24 mouse cellular contexts compared by ENCODE assay signal in the genomic region with DNA sequence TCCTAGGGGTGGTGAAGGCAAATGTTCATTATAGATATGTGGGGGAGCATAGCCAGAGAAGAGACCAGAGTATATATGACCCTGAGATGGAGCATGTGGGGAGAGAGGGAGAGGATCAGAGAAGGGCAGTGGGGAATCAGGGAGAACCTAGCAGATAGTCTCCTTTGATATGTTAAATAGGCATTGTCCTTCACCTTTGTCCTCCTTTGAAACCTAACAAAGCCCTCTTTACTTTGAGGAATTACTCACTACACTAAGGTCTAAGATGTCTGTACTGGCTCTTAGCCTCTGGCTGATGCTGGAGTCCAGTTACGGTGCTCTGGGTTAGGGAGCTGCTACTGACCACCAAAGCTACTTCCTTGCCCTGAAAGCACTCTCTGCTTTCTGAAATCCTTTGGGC.
DNase-seq lines count a peak whose midpoint lies in the region; ATAC-seq lines count a peak whose summit lies in the region.
"Had no signal": no experiment of that assay in that cellular context is flagged by ENCODE, and none has a peak within 500 bp of the region (broad histone marks: within the 10 kb centered on the region; RNA-seq: fewer than 3 reads in every experiment).

No protein-coding gene starts in this region.

- no peak overlapping the region for H3K4me2 ChIP-seq in hindbrain, embryonic 11.5 days (replicated peaks; ENCODE audit: low read depth, low read length)
- no peak overlapping the region for H3K4me2 ChIP-seq in hindbrain, embryonic 12.5 days (replicated peaks)
- H3K4me2 ChIP-seq in forebrain, embryonic 11.5 days (ENCODE audit: low read depth, low read length, severe bottlenecking) = no peak overlapping the region
- H3K4me2 ChIP-seq: embryonic facial prominence, embryonic 12.5 days; embryonic facial prominence, embryonic 15.5 days; forebrain, embryonic 12.5 days; forebrain, embryonic 15.5 days; heart, embryonic 11.5 days; hindbrain, embryonic 14.5 days had no signal

- intact Hi-C loops in left cerebral cortex, postnatal 14 days (cut with DNase I) = no loop called here

- no peak for DNase-seq in hindbrain, embryonic 11.5 days (ENCODE audit: low spot score)
- DNase-seq in ES-CJ7 (ENCODE audit: low read depth, low spot score) (peak; percentile 90), R1 (ENCODE audit: low read depth, low spot score) (peak; percentile 81)
- no peak for DNase-seq in left cerebral cortex, postnatal 14 days (ENCODE audit: low spot score in 2 of 2)
- no peak for DNase-seq in forebrain, embryonic 11.5 days (ENCODE audit: low spot score)
- DNase-seq: adrenal gland, adult 2 months; adrenal gland, postnatal 14 days; cerebellum, adult 11 months; cerebellum, adult 2 months; cerebellum, adult 9-11 months; cerebellum, postnatal 36 days; gastrocnemius, postnatal 25 days; kidney, adult 18-20 months had no signal

- 0 out of 2 replicates have a peak, but pooled peaks have one; percentile 17 for ATAC-seq in hindbrain, embryonic 11.5 days (ENCODE audit: low FRiP score)
- ATAC-seq in hindbrain, embryonic 12.5 days (ENCODE audit: low FRiP score) = no peak
- ATAC-seq in forebrain, embryonic 11.5 days (replicated peaks; ENCODE audit: low FRiP score) = no peak
- ATAC-seq: CD4-positive, CD25-positive, alpha-beta regulatory T cell, adult 4 months; forebrain, embryonic 15.5 days; hindbrain, postnatal 0 days; inflammation-experienced regulatory T-cells, adult 6 months; intestine, embryonic 16.5 days had no signal

- H3K27me3 ChIP-seq in hindbrain, embryonic 11.5 days (ENCODE audit: control insufficient read depth, insufficient read depth, low read length) = no peaks in the 10 kb centered on the region
- no peaks in the 10 kb centered on the region for H3K27me3 ChIP-seq in hindbrain, embryonic 12.5 days
- H3K27me3 ChIP-seq in forebrain, embryonic 11.5 days (ENCODE audit: control insufficient read depth, insufficient read depth, low read length) = no peaks in the 10 kb centered on the region
- H3K27me3 ChIP-seq: embryonic facial prominence, embryonic 12.5 days; embryonic facial prominence, embryonic 15.5 days; forebrain, embryonic 12.5 days; forebrain, embryonic 15.5 days had no signal

- H3K27ac ChIP-seq in hindbrain, embryonic 11.5 days (ENCODE audit: low read depth, low read length) = no peak overlapping the region
- no peak overlapping the region for H3K27ac ChIP-seq in hindbrain, embryonic 12.5 days
- H3K27ac ChIP-seq in forebrain, embryonic 11.5 days (ENCODE audit: low read depth, low read length) = no peak overlapping the region
- H3K27ac ChIP-seq: embryonic facial prominence, embryonic 12.5 days; embryonic facial prominence, embryonic 15.5 days; forebrain, embryonic 12.5 days; forebrain, embryonic 15.5 days; hindbrain, embryonic 14.5 days; hindbrain, postnatal 0 days had no signal

- H3K4me3 ChIP-seq in hindbrain, embryonic 11.5 days (ENCODE audit: low read depth, low read length) = no peak overlapping the region
- H3K4me3 ChIP-seq in hindbrain, embryonic 12.5 days = no peak overlapping the region
- H3K4me3 ChIP-seq in forebrain, embryonic 11.5 days (ENCODE audit: low read depth, low read length) = no peak overlapping the region
- H3K4me3 ChIP-seq: embryonic facial prominence, embryonic 12.5 days; embryonic facial prominence, embryonic 15.5 days; forebrain, embryonic 12.5 days; forebrain, embryonic 15.5 days had no signal

- no peak overlapping the region for H3K9ac ChIP-seq in hindbrain, embryonic 11.5 days (ENCODE audit: low read depth, low read length)
- no peak overlapping the region for H3K9ac ChIP-seq in hindbrain, embryonic 12.5 days
- no peak overlapping the region for H3K9ac ChIP-seq in forebrain, embryonic 11.5 days (ENCODE audit: low read length)
- H3K9ac ChIP-seq: embryonic facial prominence, embryonic 12.5 days; embryonic facial prominence, embryonic 15.5 days; forebrain, embryonic 12.5 days; forebrain, embryonic 15.5 days; hindbrain, embryonic 14.5 days had no signal

- WGBS in hindbrain, embryonic 11.5 days = 27% methylated on average over 1 of the region's 1 CpGs
- WGBS in hindbrain, embryonic 12.5 days = 7% methylated on average over 1 of the region's 1 CpGs
- 10% methylated on average over 1 of the region's 1 CpGs for WGBS in forebrain, embryonic 11.5 days

- H3K4me1 ChIP-seq in hindbrain, embryonic 11.5 days (replicated peaks; ENCODE audit: control insufficient read depth, insufficient read depth, low read length) = no peaks in the 10 kb centered on the region
- no peaks in the 10 kb centered on the region for H3K4me1 ChIP-seq in hindbrain, embryonic 12.5 days
- no peaks in the 10 kb centered on the region; the same call in 1 of the 2 replicates for H3K4me1 ChIP-seq in forebrain, embryonic 11.5 days (replicated peaks; ENCODE audit: control insufficient read depth, insufficient read depth, low read length)
- H3K4me1 ChIP-seq: embryonic facial prominence, embryonic 12.5 days; embryonic facial prominence, embryonic 15.5 days; forebrain, embryonic 15.5 days had no signal

- no peaks in the 10 kb centered on the region for H3K9me3 ChIP-seq in hindbrain, embryonic 11.5 days (ENCODE audit: control insufficient read depth, low read length)
- H3K9me3 ChIP-seq in hindbrain, embryonic 12.5 days (replicated peaks) = no peaks in the 10 kb centered on the region
- H3K9me3 ChIP-seq in forebrain, embryonic 11.5 days (ENCODE audit: control insufficient read depth, low read length) = no peaks in the 10 kb centered on the region
- H3K9me3 ChIP-seq: embryonic facial prominence, embryonic 12.5 days; embryonic facial prominence, embryonic 15.5 days; forebrain, embryonic 12.5 days; forebrain, embryonic 15.5 days had no signal

- no peaks in the 10 kb centered on the region for H3K36me3 ChIP-seq in hindbrain, embryonic 11.5 days (ENCODE audit: control insufficient read depth, insufficient read depth, low read length)
- no peaks in the 10 kb centered on the region for H3K36me3 ChIP-seq in hindbrain, embryonic 12.5 days
- H3K36me3 ChIP-seq in forebrain, embryonic 11.5 days (ENCODE audit: control insufficient read depth, insufficient read depth, low read length) = no peaks in the 10 kb centered on the region
- H3K36me3 ChIP-seq: embryonic facial prominence, embryonic 12.5 days; embryonic facial prominence, embryonic 15.5 days; forebrain, embryonic 12.5 days; forebrain, embryonic 15.5 days had no signal

Comparison
In these comparisons a context has a peak if more than half of its experiments do, and no peak if none do; other contexts are left out.
1. DNase-seq: peak in ES-CJ7 (single experiment) and R1 (single experiment); none in hindbrain, embryonic 11.5 days (single experiment), left cerebral cortex, postnatal 14 days (0 of 2) and forebrain, embryonic 11.5 days (single experiment).